Mouse (Mus musculus) left cerebral cortex, postnatal 14 days (tissue): ENCODE measurements around the gene Otud7a. TPM values are rescaled to one million over a fixed set of nuclear protein-coding genes. Genes with fewer than 3 reads are reported as not detected.

ENCODE experiments used
- total RNA-seq, 2 experiments: library from RNA; stranded (reverse); gene quantifications; 2 replicates each; pipeline ENCODE4 v1.2.3; 2021

The Otud7a gene
- total RNA-seq, 2 experiments from 2014 or later = 72.7 to 78.9 TPM

Other genes with a start within 250 kb of the Otud7a start
- gene Chrna7, start 232.2 kb upstream of the Otud7a start, total RNA-seq = 10 to 100 TPM; 27.0 to 27.3 TPM